ENCODE assay signal across 15 mouse cellular contexts in the genomic region with DNA sequence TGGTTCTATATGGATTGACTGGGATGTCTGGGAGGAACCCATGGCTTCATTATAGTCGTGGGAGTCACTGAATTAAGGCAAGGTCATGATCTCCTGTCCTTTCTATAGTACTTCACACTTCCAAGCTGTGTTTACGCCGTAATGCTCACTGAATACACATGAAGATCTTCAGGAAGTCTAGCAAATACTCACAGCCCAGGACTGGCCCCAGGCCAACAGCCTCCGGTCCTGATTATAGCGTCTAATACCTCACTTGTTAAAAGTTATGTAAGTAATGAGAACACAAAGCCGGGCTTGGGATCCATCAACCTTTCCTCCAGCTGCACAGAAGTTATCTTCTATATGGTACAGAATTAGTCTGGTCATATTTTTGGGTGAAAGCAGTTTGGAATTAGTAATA.
A peak's percentile ranks its signal among the peaks of the same experiment; 100 is the strongest.
DNase-seq lines count a peak whose midpoint lies in the region; ATAC-seq and TF ChIP-seq lines count a peak whose summit lies in the region.
"Had no signal": no experiment of that assay in that cellular context is flagged by ENCODE, and none has a peak within 500 bp of the region (broad histone marks: within the 10 kb centered on the region; RNA-seq: fewer than 3 reads in every experiment).

No protein-coding gene starts in this region.

- no peaks in the 10 kb centered on the region for H3K27me3 ChIP-seq in intestine, embryonic 16.5 days (replicated peaks; ENCODE audit: control insufficient read depth, insufficient read depth, low read length)
- H3K27me3 ChIP-seq in intestine, postnatal 0 days (replicated peaks; ENCODE audit: control insufficient read depth, insufficient read depth, low read length): no peaks in the 10 kb centered on the region
- peaks cover 3% of the 10 kb centered on the region; the same call in 1 of the 2 replicates for H3K27me3 ChIP-seq in lung, embryonic 15.5 days
- H3K27me3 ChIP-seq: heart, embryonic 15.5 days; liver, embryonic 15.5 days had no signal

- no peaks in the 10 kb centered on the region for H3K9me3 ChIP-seq in intestine, embryonic 16.5 days (ENCODE audit: control insufficient read depth, low read length)
- H3K9me3 ChIP-seq in intestine, postnatal 0 days (ENCODE audit: control insufficient read depth): no peaks in the 10 kb centered on the region
- H3K9me3 ChIP-seq in lung, embryonic 15.5 days: no peaks in the 10 kb centered on the region
- H3K9me3 ChIP-seq: heart, embryonic 15.5 days; liver, embryonic 15.5 days; neural tube, embryonic 13.5 days had no signal

- peak; percentile 51 to 69 for DNase-seq in cerebellum, adult 18-20 months
- no peak for DNase-seq in cerebellum, adult 11-12 months
- peak; percentile 51 for DNase-seq in brain, embryonic 14.5 days (ENCODE audit: low read depth)
- DNase-seq in thymus, postnatal 14 days: no peak
- DNase-seq in B cell, adult 2 months: no peak
- DNase-seq: right cerebral cortex, adult 18-20 months had no signal

- TF ChIP-seq POLR2A in brain, embryonic 14.5 days (IDR thresholded peaks at IDR 0.05; ENCODE audit: borderline replicate concordance, extremely low read depth, insufficient read depth, insufficient read length, poor library complexity, severe bottlenecking): no peak

- H3K27ac ChIP-seq in intestine, embryonic 16.5 days (ENCODE audit: low read length): no peak overlapping the region
- H3K27ac ChIP-seq in intestine, postnatal 0 days (ENCODE audit: low read depth, low read length): no peak overlapping the region
- H3K27ac ChIP-seq in lung, embryonic 15.5 days: no peak overlapping the region
- H3K27ac ChIP-seq: heart, embryonic 15.5 days; liver, embryonic 15.5 days; neural tube, embryonic 13.5 days had no signal

- no peak overlapping the region for H3K4me2 ChIP-seq in intestine, embryonic 16.5 days (ENCODE audit: low read depth, low read length)
- H3K4me2 ChIP-seq in intestine, postnatal 0 days (replicated peaks; ENCODE audit: low read depth): no peak overlapping the region
- H3K4me2 ChIP-seq in lung, embryonic 15.5 days: no peak overlapping the region
- H3K4me2 ChIP-seq: heart, embryonic 15.5 days; liver, embryonic 15.5 days; neural tube, embryonic 13.5 days had no signal

- H3K9ac ChIP-seq in intestine, embryonic 16.5 days (ENCODE audit: low read depth, low read length): no peak overlapping the region
- no peak overlapping the region for H3K9ac ChIP-seq in intestine, postnatal 0 days (ENCODE audit: low read depth, low read length)
- H3K9ac ChIP-seq in lung, embryonic 15.5 days: no peak overlapping the region
- H3K9ac ChIP-seq: heart, embryonic 15.5 days; liver, embryonic 15.5 days; neural tube, embryonic 13.5 days had no signal

- H3K4me3 ChIP-seq in intestine, embryonic 16.5 days (ENCODE audit: low read length): no peak overlapping the region
- H3K4me3 ChIP-seq in intestine, postnatal 0 days (ENCODE audit: low read depth, low read length): no peak overlapping the region
- H3K4me3 ChIP-seq in lung, embryonic 15.5 days: no peak overlapping the region
- H3K4me3 ChIP-seq: erythroblast, embryonic 14.5 days; heart, embryonic 15.5 days; liver, embryonic 15.5 days; neural tube, embryonic 13.5 days had no signal

- TF ChIP-seq CTCF in intestine, postnatal 0 days (IDR thresholded peaks at IDR 0.05; ENCODE audit: low read depth): no peak
- TF ChIP-seq CTCF in brain, embryonic 14.5 days (IDR thresholded peaks at IDR 0.05; ENCODE audit: borderline replicate concordance, extremely low read depth, insufficient read depth, insufficient read length): no peak

- 0 out of 2 replicates have a peak, but pooled peaks cover 6% of the 10 kb centered on the region for H3K4me1 ChIP-seq in intestine, embryonic 16.5 days (ENCODE audit: control insufficient read depth, insufficient read depth, low read length)
- H3K4me1 ChIP-seq in intestine, postnatal 0 days (replicated peaks; ENCODE audit: control insufficient read depth, insufficient read depth, low read length): no peaks in the 10 kb centered on the region; the same call in 1 of the 2 replicates
- peaks cover 15% of the 10 kb centered on the region for H3K4me1 ChIP-seq in lung, embryonic 15.5 days
- H3K4me1 ChIP-seq: liver, embryonic 15.5 days had no signal

- 0 out of 2 replicates have a peak, but pooled peaks have one; percentile 33 for ATAC-seq in intestine, embryonic 16.5 days
- no peak for ATAC-seq in intestine, postnatal 0 days
- peak; percentile 49; the same call in 1 of the 2 replicates for ATAC-seq in lung, embryonic 15.5 days (ENCODE audit: borderline replicate concordance, extremely low read depth, low FRiP score, low TSS enrichment)
- ATAC-seq: midbrain, embryonic 16.5 days had no signal

- H3K36me3 ChIP-seq in intestine, embryonic 16.5 days (ENCODE audit: control insufficient read depth, insufficient read depth, low read length): no peaks in the 10 kb centered on the region
- H3K36me3 ChIP-seq in intestine, postnatal 0 days (ENCODE audit: control insufficient read depth, insufficient read depth): no peaks in the 10 kb centered on the region
- H3K36me3 ChIP-seq in lung, embryonic 15.5 days: no peaks in the 10 kb centered on the region
- H3K36me3 ChIP-seq: G1E; heart, embryonic 15.5 days; liver, embryonic 15.5 days; neural tube, embryonic 13.5 days had no signal

- 39% methylated on average over 6 of the region's 6 CpGs for WGBS in intestine, embryonic 16.5 days
- 24% methylated on average over 6 of the region's 6 CpGs for WGBS in intestine, postnatal 0 days
- 11% methylated on average over 6 of the region's 6 CpGs for WGBS in lung, embryonic 15.5 days

Comparison
In these comparisons a context has a peak if more than half of its experiments do, and no peak if none do; other contexts are left out.
1. DNase-seq: peak in cerebellum, adult 18-20 months (2 of 2) and brain, embryonic 14.5 days (single experiment); none in cerebellum, adult 11-12 months (single experiment), thymus, postnatal 14 days (single experiment) and B cell, adult 2 months (0 of 2).